Mouse (Mus musculus): ENCODE measurements around the gene Dpp8.

The Dpp8 gene

DNA sequence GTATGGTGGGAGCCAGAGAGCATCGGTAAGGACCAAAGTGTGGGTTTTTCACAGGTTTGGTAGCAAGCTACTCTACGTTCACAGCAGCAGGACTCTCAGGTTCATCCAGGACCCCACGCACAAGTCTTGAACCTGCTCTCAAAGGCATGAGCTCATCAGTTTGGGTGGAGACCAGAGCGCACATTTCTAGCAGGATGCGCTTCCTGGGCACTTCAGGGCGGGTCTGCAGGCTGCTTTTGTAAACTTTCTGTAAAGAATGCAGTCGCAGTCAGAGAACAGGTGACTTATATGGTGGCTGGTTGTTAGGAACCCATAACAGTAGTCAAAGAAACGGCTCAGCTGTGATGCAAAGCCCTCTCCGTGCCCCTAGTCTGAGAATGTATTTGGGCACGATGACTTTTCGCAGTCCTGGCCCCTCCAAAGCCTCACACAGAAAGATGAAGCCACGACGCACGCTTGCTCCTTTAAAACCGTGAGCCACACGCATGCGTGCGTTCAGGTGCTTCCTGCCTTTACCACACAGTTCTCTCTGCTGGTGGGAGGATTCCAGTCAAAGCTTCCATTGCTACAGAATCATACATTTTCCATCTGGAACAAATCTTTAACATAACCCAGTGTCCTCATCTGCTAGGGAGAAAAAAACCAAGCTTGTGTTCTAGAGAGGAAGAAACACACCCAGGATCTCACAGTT lies 51.0 kb downstream of the Dpp8 start:
- no peak for DNase-seq (ENCODE audit: extremely low spot score, low read depth, low spot score)

DNA sequence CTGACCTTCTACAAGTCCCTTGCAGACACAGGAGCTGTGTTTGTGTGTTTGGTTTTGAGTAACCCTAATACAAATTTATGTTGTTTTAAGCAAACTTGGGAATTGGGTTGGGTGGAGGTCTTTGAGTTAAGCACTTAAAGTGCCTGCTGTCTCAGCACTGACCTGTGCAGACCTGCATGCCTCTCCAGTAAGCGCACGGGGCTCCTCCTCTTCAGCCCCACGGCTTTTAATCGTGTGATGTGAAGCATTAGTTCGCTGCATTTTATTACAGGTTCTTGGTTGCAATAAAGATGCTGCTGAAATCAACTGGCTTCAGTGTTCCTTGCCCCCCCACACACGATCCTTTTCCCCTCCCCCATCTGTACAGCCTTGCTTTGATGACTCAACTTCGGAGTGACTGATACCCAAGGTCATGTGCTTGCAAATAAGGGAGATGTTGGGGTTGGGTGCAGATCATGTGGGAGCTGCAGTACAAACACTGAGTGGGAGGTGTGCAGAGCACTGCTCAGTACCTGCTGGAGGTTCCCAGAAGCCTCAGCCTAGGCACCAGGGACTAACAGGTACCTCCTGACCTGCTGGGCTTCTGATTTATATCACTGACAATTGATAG lies 52.1 kb downstream of the Dpp8 start:
- no peak for DNase-seq (ENCODE audit: extremely low spot score, low read depth, low spot score)

DNA sequence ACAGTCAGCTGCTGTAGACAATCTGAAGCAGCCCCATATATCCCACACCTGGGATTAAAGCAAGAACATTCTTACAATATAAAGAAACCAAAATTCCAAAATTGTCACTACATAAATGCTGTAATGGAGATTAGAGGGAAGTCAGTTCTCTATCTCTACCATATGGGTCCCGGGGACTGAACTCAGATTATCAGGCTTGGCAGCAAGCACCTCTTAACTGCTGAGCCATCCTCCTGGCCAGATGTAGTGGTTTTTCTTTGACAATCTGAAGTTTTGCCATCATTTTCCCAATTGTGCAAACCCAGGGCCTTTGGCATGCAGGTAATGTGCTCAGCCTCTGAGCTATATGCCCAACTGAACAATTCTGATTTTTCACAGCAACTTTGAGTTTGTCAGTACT lies 53.1 kb downstream of the Dpp8 start:
- no peak for DNase-seq (ENCODE audit: extremely low spot score, low read depth, low spot score)

DNA sequence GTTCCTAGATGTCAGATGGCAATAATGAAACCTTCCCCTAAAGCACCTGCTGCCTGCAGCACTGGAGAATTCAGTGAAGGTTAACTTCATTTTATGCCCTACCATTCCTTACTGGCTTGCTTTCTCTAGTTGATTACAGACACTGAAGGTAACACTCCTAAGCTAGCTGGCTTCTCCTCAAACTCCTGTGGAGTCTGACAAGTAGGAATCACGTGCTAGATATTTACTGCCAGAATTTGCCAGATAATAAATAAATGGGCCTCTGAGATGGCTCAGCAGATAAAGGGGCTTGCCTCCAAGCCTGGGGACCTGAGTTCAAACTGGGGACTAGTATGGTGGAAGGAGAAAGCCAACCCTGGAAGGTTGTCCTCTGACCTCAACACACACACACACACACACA lies 54.6 kb downstream of the Dpp8 start:
- no peak for DNase-seq (ENCODE audit: extremely low spot score, low read depth, low spot score)

DNA sequence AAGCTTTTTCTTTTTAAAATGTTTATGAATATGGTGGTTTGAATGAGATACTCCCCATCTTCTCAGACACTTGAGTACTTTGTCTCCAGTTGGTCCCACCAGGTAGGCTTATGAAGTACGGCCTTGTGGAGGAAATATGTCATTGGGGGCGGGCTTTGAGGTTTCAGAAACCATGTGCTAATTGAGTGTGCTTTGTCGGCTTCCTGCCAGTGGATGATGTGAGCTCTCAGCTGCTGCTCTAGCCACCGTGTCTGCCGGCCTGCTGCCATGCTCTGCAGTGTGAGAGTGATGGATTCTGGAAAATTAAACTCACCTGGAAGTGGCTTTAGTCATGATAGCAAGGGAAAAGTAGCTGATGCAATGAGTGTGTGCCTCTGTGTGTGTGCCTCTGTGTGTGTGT lies 55.3 kb downstream of the Dpp8 start:
- no peak for DNase-seq (ENCODE audit: extremely low spot score, low read depth, low spot score)

DNA sequence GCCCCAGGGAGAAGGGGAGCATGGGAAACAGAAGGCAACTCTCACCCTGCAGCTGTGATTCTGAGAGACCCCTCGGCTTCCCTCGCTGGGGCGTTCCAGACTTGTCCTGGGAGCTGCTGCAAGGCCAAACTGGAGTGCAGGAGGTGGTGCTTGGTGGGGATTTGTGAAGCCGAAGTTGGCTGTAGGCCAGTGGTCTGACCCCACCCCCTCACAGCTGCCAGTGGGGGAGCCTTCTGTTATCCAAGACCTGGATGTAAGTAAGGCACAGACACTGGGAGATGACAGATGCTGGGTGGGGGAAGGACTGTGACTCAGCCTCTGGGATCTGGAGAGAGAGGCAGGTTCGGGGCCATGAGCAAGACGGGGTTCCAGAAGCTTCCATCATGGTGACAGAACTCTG lies 62.0 kb downstream of the Dpp8 start:
- no peak for DNase-seq (ENCODE audit: extremely low spot score, low read depth, low spot score)

DNA sequence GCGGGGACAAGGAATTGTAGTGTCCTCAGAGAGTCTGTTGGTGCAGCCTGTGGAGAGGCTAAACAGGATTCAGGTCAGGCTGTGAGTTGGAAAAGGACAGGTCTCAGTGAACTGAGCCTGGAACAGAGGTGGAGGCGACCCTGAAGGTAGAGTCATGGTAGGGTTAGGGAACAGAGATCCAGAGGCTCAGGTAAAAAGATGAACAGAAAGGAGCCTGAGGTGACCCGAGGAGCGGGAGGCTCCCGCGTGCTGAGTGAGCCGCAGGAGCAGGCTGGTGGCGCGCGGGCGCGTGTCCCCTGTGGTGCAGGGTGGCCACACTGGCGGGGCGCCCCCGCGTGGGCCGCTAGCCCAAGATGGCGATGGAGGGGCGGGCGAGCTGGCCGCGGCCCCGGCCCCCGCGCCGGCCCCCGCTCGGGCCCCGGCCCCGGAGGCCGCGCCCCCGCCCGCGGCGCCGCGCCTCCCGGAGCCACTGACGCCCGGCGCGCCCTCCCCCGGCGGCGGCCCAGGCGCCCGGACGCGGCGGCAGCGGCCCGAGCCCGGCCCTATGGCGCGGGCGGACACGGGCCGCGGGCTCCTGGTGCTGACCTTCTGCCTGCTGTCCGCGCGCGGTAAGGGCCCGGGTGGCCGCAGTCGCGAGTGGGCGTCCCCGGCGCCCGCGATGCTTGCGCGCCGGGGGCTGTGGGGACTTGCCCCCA lies 68.9 kb downstream of the Dpp8 start, which contains the start of gene Igdcc4:
TSS of gene Igdcc4 (plus strand) at position 496 of the 695 bp plus-strand sequence.
- no peak for DNase-seq (ENCODE audit: extremely low spot score, low read depth, low spot score)

DNA sequence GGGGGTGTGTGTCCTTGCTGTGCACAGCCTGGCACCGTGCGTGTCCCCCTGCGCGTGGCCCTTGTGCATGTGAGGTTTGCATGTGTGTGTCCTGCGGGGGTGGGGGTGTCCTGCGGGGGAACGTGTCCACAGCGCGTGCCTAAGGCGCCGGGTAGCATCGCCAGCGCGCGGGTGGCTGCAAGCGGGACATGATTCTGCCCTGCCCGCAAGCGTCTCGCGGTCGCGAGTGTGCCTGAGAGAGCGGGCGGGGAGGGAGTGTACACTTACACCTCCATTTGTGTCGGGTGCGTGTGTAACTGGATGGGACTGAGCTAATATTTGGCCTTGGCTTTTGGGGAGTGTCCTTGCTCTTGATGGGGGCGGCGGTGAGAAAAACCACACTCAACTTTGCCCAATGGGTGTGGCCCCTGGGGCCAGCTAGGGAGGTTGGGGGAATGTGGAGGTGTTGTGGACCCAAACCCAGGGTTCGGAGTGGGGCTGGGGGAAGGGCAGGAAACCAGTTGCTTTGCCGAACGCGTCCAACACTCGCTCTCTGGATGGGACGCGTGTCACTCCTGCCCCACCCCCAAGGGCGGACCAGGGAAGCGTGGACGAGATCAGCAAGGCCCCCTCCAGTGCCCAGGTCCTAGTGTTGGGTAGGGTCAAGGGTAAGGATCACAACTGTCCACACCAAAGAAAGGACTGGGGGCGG lies 69.6 kb downstream of the Dpp8 start:
- DNase-seq (ENCODE audit: extremely low spot score, low read depth, low spot score) = no peak

DNA sequence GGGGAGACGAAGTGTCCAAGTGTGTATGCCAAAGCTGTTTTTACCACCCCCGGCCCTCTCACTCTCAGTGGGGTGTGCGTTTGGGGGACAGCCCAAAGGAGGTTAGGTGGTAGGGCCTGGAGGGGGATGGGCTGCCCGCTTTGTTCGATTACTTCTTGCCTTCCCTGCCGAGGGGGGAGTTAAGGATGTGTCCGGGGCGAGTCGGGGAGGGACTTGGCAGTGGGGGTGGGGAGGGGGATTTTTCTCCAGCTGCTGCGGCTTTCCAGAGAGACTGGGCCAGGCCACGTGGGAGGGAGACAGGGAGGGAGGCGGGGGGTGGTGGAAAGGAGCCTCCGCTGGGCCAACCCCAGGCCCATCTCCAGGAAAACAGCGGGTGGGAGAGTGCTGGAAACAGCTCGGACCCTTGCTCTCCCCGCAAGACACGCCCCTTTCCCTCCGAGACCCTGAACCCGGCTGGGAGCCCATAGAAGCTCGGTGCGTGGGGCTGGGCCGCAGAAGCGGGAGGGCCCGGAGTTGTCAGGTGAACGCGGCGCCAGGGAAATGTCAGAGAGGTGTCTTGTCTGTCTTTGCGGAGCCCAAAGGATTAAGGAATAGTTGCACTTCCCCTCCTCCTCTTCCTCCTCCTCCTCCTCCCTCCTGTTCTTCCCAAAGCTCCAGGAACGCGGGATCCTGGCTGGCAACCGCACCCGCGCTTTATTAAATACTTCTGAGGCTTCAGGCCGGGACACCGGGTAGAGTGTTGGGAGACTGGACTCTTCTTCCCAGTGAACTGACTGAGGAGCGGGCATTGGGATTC lies 70.4 kb downstream of the Dpp8 start:
- no peak for DNase-seq (ENCODE audit: extremely low spot score, low read depth, low spot score)

DNA sequence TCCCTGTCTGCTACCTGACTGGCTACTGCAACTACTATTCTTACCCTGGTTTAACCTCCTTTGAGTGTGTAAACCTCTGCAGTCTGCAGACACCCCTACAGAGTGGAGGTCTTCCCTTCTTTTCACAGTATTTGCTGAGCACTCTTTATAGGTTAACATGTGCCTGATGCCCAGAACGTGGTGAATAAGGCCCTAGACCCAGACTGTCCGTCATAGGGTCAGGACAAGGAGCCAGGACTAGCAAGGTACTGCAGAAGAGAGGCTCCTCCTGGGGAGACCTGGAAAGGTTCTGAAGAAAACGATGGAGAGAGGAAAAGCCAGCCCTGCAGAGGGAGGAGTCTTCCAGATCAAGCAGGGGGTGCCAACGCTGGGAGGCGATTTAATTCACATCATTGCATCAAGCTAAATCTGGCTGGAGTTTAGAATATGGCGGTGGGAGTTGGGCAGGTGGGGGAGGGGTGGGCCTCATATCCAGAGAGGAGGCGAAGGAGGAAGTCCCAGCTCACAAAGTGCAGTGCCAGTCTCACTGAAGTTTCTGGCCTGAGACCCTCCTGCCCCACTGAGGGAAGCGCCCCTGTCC lies 71.0 kb downstream of the Dpp8 start:
- no peak for DNase-seq (ENCODE audit: extremely low spot score, low read depth, low spot score)

DNA sequence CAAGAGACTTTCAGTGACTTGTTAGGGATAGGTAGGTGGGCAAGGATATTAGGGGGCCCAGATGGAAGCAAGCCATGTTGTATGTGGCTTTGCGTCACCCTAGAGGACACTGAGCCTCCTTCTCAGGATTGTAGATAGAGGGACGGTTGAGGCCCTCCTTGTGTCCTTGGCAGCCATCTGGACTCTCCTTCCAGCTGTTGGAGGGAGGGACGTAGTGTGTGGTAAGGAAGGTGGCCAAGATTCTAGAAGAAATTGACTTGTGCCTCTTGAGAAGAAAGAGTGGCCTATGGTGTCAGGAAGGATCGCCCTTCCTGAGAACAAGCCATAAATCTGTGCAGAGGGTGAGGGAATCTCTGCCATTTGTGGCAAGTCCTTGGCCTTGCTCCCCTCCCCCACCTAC lies 74.6 kb downstream of the Dpp8 start:
- DNase-seq (ENCODE audit: extremely low spot score, low read depth, low spot score) = no peak

DNA sequence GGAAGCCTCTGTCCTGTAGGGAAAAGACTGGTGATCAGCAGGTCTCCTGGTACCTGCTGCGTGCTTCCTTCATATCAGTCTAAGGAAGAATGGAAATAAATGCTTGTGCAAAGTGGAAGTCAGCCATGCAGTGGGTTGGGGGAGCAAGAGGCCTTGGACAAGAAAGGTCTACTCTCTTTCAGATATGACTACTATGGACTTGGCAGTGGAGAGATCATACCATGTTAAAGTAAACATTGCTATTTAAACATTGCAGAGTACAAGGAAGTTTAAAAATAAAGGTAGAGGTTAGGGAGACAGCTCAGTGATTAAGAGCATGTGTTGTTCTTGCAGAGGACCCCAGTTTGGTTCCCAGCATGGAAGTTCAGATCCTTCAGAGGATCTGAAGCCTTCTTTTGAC lies 75.7 kb downstream of the Dpp8 start:
- DNase-seq (ENCODE audit: extremely low spot score, low read depth, low spot score) = no peak

DNA sequence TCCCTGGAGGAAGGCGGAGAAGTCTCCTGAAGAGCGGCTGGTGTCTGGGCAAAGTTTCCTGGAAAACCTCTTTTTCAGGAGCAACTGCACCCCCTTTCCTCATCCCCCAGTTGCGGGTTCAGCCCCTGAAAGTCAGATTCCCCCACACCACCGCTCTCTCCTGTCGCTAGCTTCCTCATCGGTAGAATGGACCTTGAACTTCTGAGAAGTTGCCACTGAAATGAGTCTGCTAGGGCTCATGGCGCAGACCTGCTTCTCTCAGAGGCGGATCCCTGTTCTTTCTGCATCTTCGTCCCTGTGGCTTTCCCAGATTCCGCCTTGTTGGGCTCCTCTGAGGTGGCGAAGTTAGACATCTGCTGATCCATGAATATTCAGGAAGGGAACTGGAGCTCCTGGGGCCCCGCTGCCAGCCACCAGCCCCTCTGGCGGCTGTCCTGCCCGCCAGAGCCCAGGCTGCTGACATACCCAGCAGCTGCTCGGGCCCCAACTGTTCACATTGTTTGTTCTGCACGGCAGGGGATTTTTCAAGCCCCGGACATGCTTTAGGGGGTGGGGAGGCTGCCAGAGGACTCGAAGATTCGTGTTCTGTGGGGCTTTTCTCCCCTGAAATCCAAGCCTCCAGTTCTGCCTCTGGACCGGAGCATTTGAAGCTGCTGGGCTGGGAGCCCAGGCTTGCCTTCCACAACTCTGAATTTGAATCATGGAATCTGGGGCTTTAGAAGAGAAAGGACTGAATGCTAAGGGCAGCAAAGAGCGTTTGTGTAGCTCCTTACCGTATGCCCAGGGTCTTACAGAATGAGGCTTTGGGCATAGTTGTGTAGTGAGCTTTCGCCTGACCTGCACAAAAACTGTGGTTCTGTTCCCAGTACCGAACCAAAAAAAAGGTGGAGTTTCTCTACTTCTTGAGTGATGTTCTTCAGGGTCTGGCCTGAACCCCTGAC lies 77.2 kb downstream of the Dpp8 start:
- DNase-seq (ENCODE audit: extremely low spot score, low read depth, low spot score) = no peak

DNA sequence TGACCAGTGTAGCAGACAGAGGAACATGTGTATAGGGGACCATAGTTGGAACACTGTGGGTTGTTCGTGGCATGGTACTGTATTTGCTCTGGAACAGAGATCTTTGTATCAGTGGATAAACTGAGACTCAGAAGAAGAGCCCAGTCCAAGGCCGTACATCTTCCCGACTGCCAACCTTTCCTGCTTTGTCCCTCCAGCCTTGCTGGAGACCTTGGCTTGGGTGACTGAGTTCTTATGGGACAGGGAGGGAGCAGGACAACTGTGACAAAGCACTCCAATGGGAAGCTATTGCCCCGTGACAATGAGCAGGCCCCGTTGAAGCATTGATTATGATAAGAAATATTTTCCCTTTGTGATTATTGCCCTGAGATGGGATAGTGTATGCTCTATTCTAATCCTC lies 79.5 kb downstream of the Dpp8 start:
- no peak for DNase-seq (ENCODE audit: extremely low spot score, low read depth, low spot score)

DNA sequence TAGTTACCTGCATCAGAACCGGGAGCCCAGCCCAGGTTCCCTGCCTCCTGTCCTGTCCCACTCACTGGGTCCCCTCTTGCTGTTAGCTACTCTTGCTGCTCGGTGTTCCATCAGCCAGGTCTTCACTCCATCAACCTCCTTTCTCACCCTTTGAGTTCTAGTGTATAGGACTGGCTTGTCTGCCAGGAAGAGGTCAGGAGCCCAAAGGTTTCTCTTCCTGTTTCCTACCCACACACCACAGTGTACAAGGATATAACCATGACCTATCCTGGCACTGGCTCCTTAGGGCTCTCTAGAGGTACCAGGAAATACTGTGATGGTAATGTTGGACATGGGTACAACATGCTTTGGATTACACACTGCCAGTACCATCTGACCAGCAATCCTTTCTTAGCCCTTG lies 81.5 kb downstream of the Dpp8 start:
- DNase-seq (ENCODE audit: extremely low spot score, low read depth, low spot score) = no peak

DNA sequence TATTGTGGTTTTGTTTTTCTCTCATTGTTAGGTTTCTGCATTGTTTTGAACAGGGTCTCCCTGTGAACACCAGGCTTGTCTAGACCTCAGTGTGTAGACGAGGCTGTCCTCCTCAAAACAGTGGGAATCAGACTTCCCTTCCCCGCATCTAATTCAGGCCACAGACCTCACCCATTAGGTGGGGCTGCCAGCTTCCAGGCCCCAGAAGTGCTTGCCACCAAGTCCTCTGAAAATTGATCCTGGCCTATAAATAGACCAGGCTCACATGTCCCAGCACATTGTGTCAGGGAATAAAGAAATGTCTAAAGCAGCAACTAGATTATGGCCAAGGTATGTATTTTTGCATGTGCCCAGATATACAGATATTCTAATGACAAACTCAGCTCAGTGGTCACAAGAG lies 83.7 kb downstream of the Dpp8 start:
- DNase-seq (ENCODE audit: extremely low spot score, low read depth, low spot score) = no peak

DNA sequence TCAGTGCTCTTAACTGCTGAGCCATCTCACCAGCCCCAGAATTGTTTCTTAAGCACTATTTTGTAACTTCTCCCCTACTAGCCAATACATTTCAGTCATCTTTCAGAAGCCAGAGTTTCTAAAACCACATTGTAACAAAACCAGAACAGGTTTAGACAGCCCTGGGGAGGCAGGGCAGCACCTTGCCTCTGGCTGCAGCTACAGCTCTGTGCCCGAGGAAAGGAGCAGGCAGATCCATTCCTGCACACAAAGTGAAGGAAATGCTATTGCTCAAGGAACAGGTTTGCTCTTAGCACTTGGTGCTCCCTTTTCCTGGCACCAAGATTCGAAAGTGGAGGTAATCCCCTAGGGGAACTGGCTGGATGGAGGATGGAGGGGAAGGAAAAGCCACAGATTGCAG lies 85.3 kb downstream of the Dpp8 start:
- DNase-seq (ENCODE audit: extremely low spot score, low read depth, low spot score) = no peak

DNA sequence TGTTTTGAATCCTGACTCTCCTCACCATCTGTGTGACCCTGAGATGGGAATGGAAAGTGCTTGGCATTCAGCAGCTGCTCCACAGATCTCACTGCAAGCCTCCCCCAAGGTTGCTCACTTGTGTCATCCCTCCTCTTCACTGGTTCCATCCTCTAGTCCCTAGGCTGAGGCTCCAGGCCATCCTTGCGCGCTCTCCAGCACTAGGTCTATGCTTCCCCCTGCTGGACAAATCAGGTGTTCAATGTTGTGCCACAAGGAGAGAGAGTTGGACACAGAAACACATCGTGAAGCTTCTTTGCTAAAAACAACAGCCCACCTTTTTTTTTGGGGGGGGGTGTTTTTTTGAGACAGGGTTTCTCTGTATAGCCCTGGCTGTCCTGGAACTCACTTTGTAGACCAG lies 88.7 kb downstream of the Dpp8 start:
- DNase-seq (ENCODE audit: extremely low spot score, low read depth, low spot score) = no peak

DNA sequence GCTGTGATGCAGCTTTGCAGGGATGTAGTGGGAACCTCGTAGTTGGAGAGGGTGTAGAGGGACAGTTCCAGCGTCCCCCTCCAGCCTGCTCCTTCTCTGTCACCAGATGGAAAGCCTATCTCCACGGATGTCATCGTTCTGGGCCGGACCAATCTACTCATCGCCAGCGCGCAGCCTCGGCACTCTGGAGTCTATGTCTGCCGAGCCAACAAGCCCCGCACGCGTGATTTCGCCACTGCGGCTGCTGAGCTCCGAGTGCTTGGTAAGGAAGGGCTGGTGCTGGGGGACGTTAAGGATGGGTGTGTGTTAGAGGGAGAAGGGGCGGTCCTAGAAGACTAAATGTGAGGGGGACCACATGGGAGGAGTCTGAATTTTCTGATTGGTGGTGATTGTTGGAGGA lies 90.3 kb downstream of the Dpp8 start:
- no peak for DNase-seq (ENCODE audit: extremely low spot score, low read depth, low spot score)
